Comparison of ENCODE assay signal across 12 mouse cellular contexts in genomic region chr10:13376428-13377260, GRCm38 (mm10).
DNase-seq lines count a peak whose midpoint lies in the region; ATAC-seq and TF ChIP-seq lines count a peak whose summit lies in the region.
"Had no signal": no experiment of that assay in that cellular context is flagged by ENCODE, and none has a peak within 500 bp of the region (broad histone marks: within the 10 kb centered on the region; RNA-seq: fewer than 3 reads in every experiment).

No protein-coding gene starts in this region.

- no peaks in the 10 kb centered on the region for H3K27me3 ChIP-seq in heart, embryonic 12.5 days (replicated peaks)
- H3K27me3 ChIP-seq in lung, embryonic 16.5 days (ENCODE audit: control insufficient read depth, insufficient read depth, low read depth, low read length), result no peaks in the 10 kb centered on the region
- no peaks in the 10 kb centered on the region for H3K27me3 ChIP-seq in stomach, embryonic 16.5 days (ENCODE audit: control insufficient read depth, insufficient read depth, low read length)
- H3K27me3 ChIP-seq: Patski had no signal

- no peak overlapping the region for H3K4me3 ChIP-seq in heart, embryonic 12.5 days
- no peak overlapping the region for H3K4me3 ChIP-seq in lung, embryonic 16.5 days (ENCODE audit: low read length)
- no peak overlapping the region for H3K4me3 ChIP-seq in lung, adult 2 months (replicated peaks; ENCODE audit: extremely low read depth, low read depth, low read length)
- H3K4me3 ChIP-seq in stomach, embryonic 16.5 days (replicated peaks; ENCODE audit: low read length), result no peak overlapping the region
- H3K4me3 ChIP-seq: heart, embryonic 10.5 days had no signal

- ATAC-seq in heart, embryonic 12.5 days (ENCODE audit: insufficient number of reproducible peaks, low FRiP score), result peak; percentile 9; the same call in 1 of the 2 replicates
- ATAC-seq in lung, embryonic 16.5 days (ENCODE audit: low read depth), result peak; percentile 72
- peak; percentile 78 for ATAC-seq in stomach, embryonic 16.5 days (ENCODE audit: insufficient read depth, low FRiP score)
- ATAC-seq: Patski had no signal

- H3K9ac ChIP-seq in heart, embryonic 12.5 days, result no peak overlapping the region
- H3K9ac ChIP-seq in lung, embryonic 16.5 days (ENCODE audit: low read length), result no peak overlapping the region
- peak overlapping the region; percentile 14; the same call in 1 of the 2 replicates for H3K9ac ChIP-seq in stomach, embryonic 16.5 days (ENCODE audit: low read length)

- H3K4me2 ChIP-seq in heart, embryonic 12.5 days, result no peak overlapping the region
- H3K4me2 ChIP-seq in lung, embryonic 16.5 days (ENCODE audit: low read depth, low read length), result no peak overlapping the region
- no peak overlapping the region for H3K4me2 ChIP-seq in stomach, embryonic 16.5 days (ENCODE audit: low read depth, low read length)

- WGBS in heart, embryonic 12.5 days, result 64% methylated on average over 13 of the region's 13 CpGs
- WGBS in lung, embryonic 16.5 days, result 41% methylated on average over 13 of the region's 13 CpGs
- 54% methylated on average over 13 of the region's 13 CpGs for WGBS in lung, adult 2 months
- WGBS in stomach, embryonic 16.5 days, result 37% methylated on average over 13 of the region's 13 CpGs

- no peak for TF ChIP-seq POLR2A in lung, adult 2 months (IDR thresholded peaks at IDR 0.05; ENCODE audit: borderline replicate concordance, extremely low read depth, low read depth, low read length)

- no peak for TF ChIP-seq CTCF in lung, adult 2 months (IDR thresholded peaks at IDR 0.05; ENCODE audit: insufficient read depth, low read length)

- DNase-seq in heart, adult 8-10 months (ENCODE audit: low spot score), result no peak
- DNase-seq in lung, adult 2 months, result no peak
- peak; percentile 13 for DNase-seq in kidney, adult 9 months
- DNase-seq in frontal cortex, adult 2 months (ENCODE audit: extremely low spot score in 1 of 2, low spot score in 1 of 2), result no peak
- no peak for DNase-seq in layer of hippocampus, postnatal 36 days
- DNase-seq: adrenal gland, adult 8-10 months; thymus, postnatal 25 days had no signal

- H3K36me3 ChIP-seq in heart, embryonic 12.5 days, result no peaks in the 10 kb centered on the region
- H3K36me3 ChIP-seq in lung, embryonic 16.5 days (ENCODE audit: control insufficient read depth, insufficient read depth, low read length), result no peaks in the 10 kb centered on the region
- no peaks in the 10 kb centered on the region for H3K36me3 ChIP-seq in stomach, embryonic 16.5 days (ENCODE audit: control insufficient read depth, insufficient read depth, low read length)
- H3K36me3 ChIP-seq: heart, embryonic 10.5 days had no signal

- H3K4me1 ChIP-seq in heart, embryonic 12.5 days (replicated peaks), result peaks cover 33% of the 10 kb centered on the region
- peaks cover 10% of the 10 kb centered on the region for H3K4me1 ChIP-seq in lung, embryonic 16.5 days (replicated peaks; ENCODE audit: control insufficient read depth, insufficient read depth, low read length)
- peaks cover 3% of the 10 kb centered on the region for H3K4me1 ChIP-seq in lung, adult 2 months (ENCODE audit: control insufficient read depth, insufficient read depth, low read length)
- peaks cover 28% of the 10 kb centered on the region for H3K4me1 ChIP-seq in stomach, embryonic 16.5 days (ENCODE audit: control insufficient read depth, insufficient read depth, low read length)

- peak overlapping the region; percentile 54 for H3K27ac ChIP-seq in heart, embryonic 12.5 days (ENCODE audit: poor library complexity, severe bottlenecking)
- peak overlapping the region; percentile 62 for H3K27ac ChIP-seq in lung, embryonic 16.5 days (ENCODE audit: low read length)
- peak overlapping the region; percentile 93 for H3K27ac ChIP-seq in stomach, embryonic 16.5 days (ENCODE audit: low read length)

- no peaks in the 10 kb centered on the region for H3K9me3 ChIP-seq in heart, embryonic 12.5 days (replicated peaks)
- H3K9me3 ChIP-seq in lung, embryonic 16.5 days (ENCODE audit: control insufficient read depth, low read length), result no peaks in the 10 kb centered on the region
- H3K9me3 ChIP-seq in stomach, embryonic 16.5 days (replicated peaks; ENCODE audit: control insufficient read depth, low read length), result no peaks in the 10 kb centered on the region
- H3K9me3 ChIP-seq: heart, embryonic 10.5 days had no signal

Comparison
In these comparisons a context has a peak if more than half of its experiments do, and no peak if none do; other contexts are left out.
1. ATAC-seq: peak in every context shown above with its lines; median percentile 78 in stomach, embryonic 16.5 days; 72 in lung, embryonic 16.5 days; 9 in heart, embryonic 12.5 days.